Mouse (Mus musculus) MEL (cell line): ENCODE measurements around the gene Rsg1. TPM values are rescaled to one million over a fixed set of nuclear protein-coding genes. Genes with fewer than 3 reads are reported as not detected.
A peak's percentile ranks its signal among the peaks of the same experiment; 100 is the strongest.

Experiments used
- DNase-seq: peaks from one replicate; pipeline ENCODE4 v3.0.0; 2011; ENCODE audit warnings: low read depth, low spot score
- H3K27ac ChIP-seq: 2 replicates; pipeline ENCODE4 v1.5.1; 2012; ENCODE audit warnings: low read depth, mild to moderate bottlenecking, control low read depth, low read length, moderate library complexity; ENCODE audit not compliant: control insufficient read depth
- H3K27me3 ChIP-seq, 2 experiments: fragments of 150-350 bp in 1 of 2; sonication (generic) in 1 of 2; 2 replicates each; pipeline ENCODE4 v1.6.1; 2012; ENCODE audit warnings: low read length in 2 of 2, mild to moderate bottlenecking in 2 of 2, improper control_type of control experiment in 1 of 2, moderate library complexity in 1 of 2; ENCODE audit not compliant: insufficient read depth in 2 of 2, control insufficient read depth in 1 of 2
- H3K36me3 ChIP-seq, 2 experiments: 2 replicates each; pipeline ENCODE4 v1.6.1; 2012 to 2014; ENCODE audit warnings: low read length in 2 of 2, improper control_type of control experiment in 1 of 2, inconsistent platforms in 1 of 2, mild to moderate bottlenecking in 1 of 2; ENCODE audit not compliant: insufficient read depth in 2 of 2, control insufficient read depth in 1 of 2
- H3K4me1 ChIP-seq, 2 experiments: fragments of 150-350 bp in 1 of 2; sonication (generic) in 1 of 2; 2 replicates each; pipeline ENCODE4 v1.6.1; 2012; ENCODE audit warnings: low read length in 2 of 2, improper control_type of control experiment in 1 of 2, mild to moderate bottlenecking in 1 of 2; ENCODE audit not compliant: insufficient read depth in 2 of 2, control insufficient read depth in 1 of 2
- H3K4me3 ChIP-seq, 2 experiments: fragments of 150-350 bp in 1 of 2; sonication (generic) in 1 of 2; 2 replicates each; pipeline ENCODE4 v1.5.1; 2012; ENCODE audit warnings: low read depth in 2 of 2, low read length in 2 of 2, mild to moderate bottlenecking in 2 of 2, moderate library complexity in 2 of 2, control low read depth in 1 of 2, improper control_type of control experiment in 1 of 2; ENCODE audit not compliant: control insufficient read depth in 1 of 2, insufficient read depth in 1 of 2
- H3K79me2 ChIP-seq: 2 replicates; pipeline ENCODE4 v1.6.1; 2012; ENCODE audit warnings: mild to moderate bottlenecking, low read length, moderate library complexity; ENCODE audit not compliant: control insufficient read depth, poor library complexity, insufficient read depth
- H3K9ac ChIP-seq: 2 replicates; pipeline ENCODE4 v1.6.1; 2012; ENCODE audit warnings: low read depth, mild to moderate bottlenecking, control low read depth, low read length, moderate library complexity; ENCODE audit not compliant: control insufficient read depth, poor library complexity, severe bottlenecking
- H3K9me3 ChIP-seq: fragments of 150-350 bp; sonication (generic); replicated peaks from 2 replicates; pipeline ENCODE4 v1.6.1; 2012; ENCODE audit warnings: mild to moderate bottlenecking, low read length, improper control_type of control experiment, moderate library complexity; ENCODE audit not compliant: insufficient read depth
- CHD1 ChIP-seq: IDR thresholded peaks from 2 replicates; pipeline ENCODE4 v1.6.1; 2012; ENCODE audit warnings: low read depth, mild to moderate bottlenecking, inconsistent platforms, low read length, improper control_type of control experiment
- CHD2 ChIP-seq: IDR thresholded peaks from 2 replicates; pipeline ENCODE4 v1.6.1; 2011; ENCODE audit warnings: low read length, improper control_type of control experiment
- EP300 ChIP-seq, 2 experiments: IDR thresholded peaks; 2 replicates each; pipeline ENCODE4 v1.6.1; 2011; ENCODE audit warnings: improper control_type of control experiment in 2 of 2, low read length in 2 of 2, low read depth in 1 of 2, mild to moderate bottlenecking in 1 of 2
- ETS1 ChIP-seq: IDR thresholded peaks from 2 replicates; pipeline ENCODE4 v1.6.1; 2012; ENCODE audit warnings: low read depth, mild to moderate bottlenecking, inconsistent platforms, low read length, improper control_type of control experiment, moderate library complexity
- GABPA ChIP-seq: IDR thresholded peaks from 2 replicates; pipeline ENCODE4 v1.6.1; 2012; ENCODE audit warnings: low read depth, mild to moderate bottlenecking, inconsistent platforms, low read length, improper control_type of control experiment, moderate library complexity
- GATA1 ChIP-seq: IDR thresholded peaks from 2 replicates; pipeline ENCODE4 v1.6.1; 2011; ENCODE audit warnings: low read depth, low read length, improper control_type of control experiment
- KAT2A ChIP-seq: conservative IDR thresholded peaks from 2 replicates; pipeline ENCODE4 v1.6.1; 2012; ENCODE audit warnings: low read depth, low read length, improper control_type of control experiment, inconsistent platforms
- MAX ChIP-seq: IDR thresholded peaks from 2 replicates; pipeline ENCODE4 v1.6.1; 2011; ENCODE audit warnings: low read length, improper control_type of control experiment
- MAZ ChIP-seq: IDR thresholded peaks from 2 replicates; pipeline ENCODE4 v1.6.1; 2012; ENCODE audit warnings: low read depth, mild to moderate bottlenecking, inconsistent platforms, low read length, improper control_type of control experiment
- MEF2A ChIP-seq: IDR thresholded peaks from 2 replicates; pipeline ENCODE4 v1.6.1; 2014; ENCODE audit warnings: low read depth, mild to moderate bottlenecking, inconsistent platforms, low read length, improper control_type of control experiment; ENCODE audit not compliant: poor library complexity, insufficient replicate concordance, severe bottlenecking; ENCODE audit errors: extremely low read depth
- MXI1 ChIP-seq: IDR thresholded peaks from 2 replicates; pipeline ENCODE4 v1.6.1; 2011; ENCODE audit warnings: mild to moderate bottlenecking, low read depth, low read length, improper control_type of control experiment
- MYB ChIP-seq: IDR thresholded peaks from 2 replicates; pipeline ENCODE4 v1.6.1; 2011; ENCODE audit warnings: mild to moderate bottlenecking, low read depth, low read length, improper control_type of control experiment
- MYC ChIP-seq: IDR thresholded peaks from 2 replicates; pipeline ENCODE4 v1.6.1; 2011; ENCODE audit warnings: low read depth, mild to moderate bottlenecking, low read length, improper control_type of control experiment, moderate library complexity
- POLR2AphosphoS2 ChIP-seq: IDR thresholded peaks from 2 replicates; pipeline ENCODE4 v1.6.1; 2011; ENCODE audit warnings: low read length, improper control_type of control experiment
- POLR2AphosphoS5 ChIP-seq: IDR thresholded peaks from 2 replicates; pipeline ENCODE4 v1.6.1; 2012; ENCODE audit warnings: low read depth, borderline replicate concordance, mild to moderate bottlenecking, inconsistent platforms, low read length, moderate library complexity, mixed read lengths
- RAD21 ChIP-seq: IDR thresholded peaks from 2 replicates; pipeline ENCODE4 v1.6.1; 2011; ENCODE audit warnings: mild to moderate bottlenecking, low read depth, low read length, improper control_type of control experiment
- RCOR1 ChIP-seq: IDR thresholded peaks from 2 replicates; pipeline ENCODE4 v1.6.1; 2012; ENCODE audit warnings: low read depth, mild to moderate bottlenecking, inconsistent platforms, low read length, improper control_type of control experiment
- SIN3A ChIP-seq: IDR thresholded peaks from 2 replicates; pipeline ENCODE4 v1.6.1; 2012; ENCODE audit warnings: low read length, improper control_type of control experiment, inconsistent platforms
- SMC3 ChIP-seq: IDR thresholded peaks from 2 replicates; pipeline ENCODE4 v1.6.1; 2011; ENCODE audit warnings: low read depth, low read length, improper control_type of control experiment
- TAL1 ChIP-seq: IDR thresholded peaks from 2 replicates; pipeline ENCODE4 v1.6.1; 2012; ENCODE audit warnings: mild to moderate bottlenecking, inconsistent platforms, low read length, moderate library complexity, mixed read lengths
- TCF12 ChIP-seq: IDR thresholded peaks from 2 replicates; pipeline ENCODE4 v1.6.1; 2014; ENCODE audit warnings: low read depth, mild to moderate bottlenecking, inconsistent platforms, low read length, improper control_type of control experiment, moderate library complexity
- USF1 ChIP-seq: IDR thresholded peaks from 2 replicates; pipeline ENCODE4 v1.6.1; 2014; ENCODE audit warnings: low read depth, mild to moderate bottlenecking, inconsistent platforms, low read length, improper control_type of control experiment, moderate library complexity
- USF2 ChIP-seq, 2 experiments: IDR thresholded peaks; 2 replicates each; pipeline ENCODE4 v1.6.1; 2011 to 2012; ENCODE audit warnings: improper control_type of control experiment in 2 of 2, low read length in 2 of 2, borderline replicate concordance in 1 of 2, inconsistent platforms in 1 of 2, low read depth in 1 of 2, mild to moderate bottlenecking in 1 of 2; ENCODE audit not compliant: insufficient read depth in 1 of 2
- ZC3H11A ChIP-seq: IDR thresholded peaks from 2 replicates; pipeline ENCODE4 v1.6.1; 2012; ENCODE audit warnings: low read depth, mild to moderate bottlenecking, inconsistent platforms, low read length, improper control_type of control experiment
- ZKSCAN1 ChIP-seq: IDR thresholded peaks from 2 replicates; pipeline ENCODE4 v1.6.1; 2012; ENCODE audit warnings: low read depth, mild to moderate bottlenecking, inconsistent platforms, low read length, improper control_type of control experiment, moderate library complexity
- ZNF384 ChIP-seq: IDR thresholded peaks from 2 replicates; pipeline ENCODE4 v1.6.1; 2012; ENCODE audit warnings: low read depth, mild to moderate bottlenecking, inconsistent platforms, low read length, improper control_type of control experiment
- polyA plus RNA-seq, 2 experiments: library from polyadenylated mRNA; stranded (reverse) in 1 of 2; unstranded in 1 of 2; fragments of >175 nt in 1 of 2; fragments of >200 nt in 1 of 2; gene quantifications; 2 replicates each; pipeline versions ENCODE4 v1.2.1 to v1.2.4; 2012; ENCODE audit warnings: low replicate concordance in 2 of 2, low read depth in 1 of 2; ENCODE audit not compliant: insufficient read length in 2 of 2, insufficient read depth in 1 of 2, missing spikeins in 1 of 2
- total RNA-seq: library from RNA; depleted of rRNA; stranded (reverse); fragments of 300-350 nt; gene quantifications from 2 replicates; pipeline ENCODE4 v1.2.3, GENCODE M21; 2012

Gene Rsg1
- total and polyA plus RNA-seq, 3 experiments, result 4.8 to 5.8 TPM; not detected in 1

- Histone ChIP-seq H3K79me2 (no peaks in the 10 kb centered on the region), H3K27ac (no peak overlapping the region), H3K9me3 (no peaks in the 10 kb centered on the region), H3K4me1 (peaks cover 0 to 13% of the 10 kb centered on the region in 2 experiments; a peak in 3 of 4 replicates), H3K36me3 (peaks cover 0 to 5% of the 10 kb centered on the region in 2 experiments; a peak in 2 of 4 replicates), H3K9ac (no peak overlapping the region), H3K4me3 (peak overlapping the region in 1 of 2 experiments; percentile 4; a peak in 1 of 4 replicates), H3K27me3 (peaks cover 6% of the 10 kb centered on the region in 2 experiments)
- TF ChIP-seq KAT2A (no peak), POLR2AphosphoS2 (no peak), MYC (no peak), GABPA (no peak), ZNF384 (no peak), CHD1 (no peak), MEF2A (no peak), USF1 (no peak), TCF12 (no peak), MAX (no peak), SMC3 (no peak), EP300 (IDR thresholded peaks at IDR 0.05; ENCODE audit: low read depth in 1 of 2, low read length in 2 of 2) (no peak), ZC3H11A (no peak), RCOR1 (no peak), POLR2AphosphoS5 (no peak), RAD21 (no peak), ETS1 (no peak), CHD2 (no peak)
- peak; percentile 73 for DNase-seq
These were observed 26.9 kb downstream of the Rsg1 start for GRCm38 (mm10) chr4:141240617-141241016.

GRCm38 (mm10) chr4:141241861-141242260 is 28.1 kb downstream of the Rsg1 start:
- H3K36me3 ChIP-seq, result peaks cover 0 to 5% of the 10 kb centered on the region in 2 experiments; a peak in 2 of 4 replicates
- H3K27me3 ChIP-seq, result peaks cover 6% of the 10 kb centered on the region in 2 experiments
- no peak for DNase-seq

More at GRCm38 (mm10) chr4:141241861-141242260, 28.1 kb downstream of the Rsg1 start:
- H3K9me3 ChIP-seq, result no peaks in the 10 kb centered on the region
- H3K27ac ChIP-seq, result no peak overlapping the region
- H3K4me1 ChIP-seq, result peaks cover 0 to 13% of the 10 kb centered on the region in 2 experiments; a peak in 3 of 4 replicates
- no peak overlapping the region for H3K9ac ChIP-seq
- no peak for TF ChIP-seq MAZ
- no peak for TF ChIP-seq ZNF384
- no peak for TF ChIP-seq GATA1
- no peak for TF ChIP-seq SIN3A
- no peak for TF ChIP-seq MAX
- no peak for TF ChIP-seq USF1
- no peak for TF ChIP-seq MEF2A
- TF ChIP-seq MYB, result no peak
- TF ChIP-seq TAL1, result no peak
- TF ChIP-seq MXI1, result no peak
- TF ChIP-seq ZKSCAN1, result no peak
- TF ChIP-seq EP300 (IDR thresholded peaks at IDR 0.05; ENCODE audit: low read depth in 1 of 2, low read length in 2 of 2), result no peak
- no peak for TF ChIP-seq CHD1
- TF ChIP-seq POLR2AphosphoS5, result no peak
- TF ChIP-seq RAD21, result no peak
- no peak for TF ChIP-seq USF2 (IDR thresholded peaks at IDR 0.05; ENCODE audit: borderline replicate concordance in 1 of 2, insufficient read depth in 1 of 2, low read depth in 1 of 2, low read length in 2 of 2)
- TF ChIP-seq SMC3, result no peak
- TF ChIP-seq, all 39 proteins: peak for 0
- Histone ChIP-seq H3K4me3 (no peak overlapping the region), H3K79me2 (no peaks in the 10 kb centered on the region)
